Mouse (Mus musculus) heart, embryonic 13.5 days (tissue): ENCODE measurements around the gene Tns3. TPM values are rescaled to one million over a fixed set of nuclear protein-coding genes. Genes with fewer than 3 reads are reported as not detected.

Experiments
- ATAC-seq: fragments of 200-750 bp; cut with Nextera tagmentation; 2 replicates; pipeline ENCODE4 v1.8.0; 2017; ENCODE audit warnings: moderate TSS enrichment; ENCODE audit not compliant: insufficient number of reproducible peaks, low FRiP score, low TSS enrichment; ENCODE audit errors: extremely low read depth
- H3K27ac ChIP-seq: fragments of 300-500 bp; sonication (generic); replicated peaks from 2 replicates; pipeline ENCODE4 v1.5.1; 2015; ENCODE audit warnings: moderate library complexity, mild to moderate bottlenecking, inconsistent platforms
- H3K27me3 ChIP-seq: fragments of 300-500 bp; sonication (generic); replicated peaks from 2 replicates; pipeline ENCODE4 v1.6.1; 2015; ENCODE audit warnings: mild to moderate bottlenecking, inconsistent platforms
- H3K36me3 ChIP-seq: fragments of 300-500 bp; sonication (generic); 2 replicates; pipeline ENCODE4 v1.6.1; 2015; ENCODE audit warnings: mild to moderate bottlenecking, inconsistent platforms
- H3K4me1 ChIP-seq: fragments of 300-500 bp; sonication (generic); 2 replicates; pipeline ENCODE4 v1.6.1; 2015; ENCODE audit warnings: inconsistent platforms
- H3K4me2 ChIP-seq: fragments of 300-500 bp; sonication (generic); 2 replicates; pipeline ENCODE4 v1.6.1; 2015; ENCODE audit warnings: inconsistent platforms, mild to moderate bottlenecking, moderate library complexity
- H3K4me3 ChIP-seq: fragments of 300-500 bp; sonication (generic); 2 replicates; pipeline ENCODE4 v1.5.1; 2015; ENCODE audit warnings: moderate library complexity, mild to moderate bottlenecking, inconsistent platforms
- H3K9ac ChIP-seq: fragments of 300-500 bp; sonication (generic); 2 replicates; pipeline ENCODE4 v1.6.1; 2015; ENCODE audit warnings: inconsistent platforms, mild to moderate bottlenecking, moderate library complexity
- H3K9me3 ChIP-seq: fragments of 300-500 bp; sonication (generic); 2 replicates; pipeline ENCODE4 v1.6.1; 2016; ENCODE audit warnings: inconsistent platforms
- WGBS: fragments of 180-500 bp; shearing (Covaris S2); methylation state at CpG from one replicate; pipeline ENCODE4 v1.1.7; 2015; ENCODE audit warnings: mixed read lengths; 5-methylcytosine and 5-hydroxymethylcytosine counted together
- polyA plus RNA-seq: library from polyadenylated mRNA; unstranded; fragments of >200 nt; fragmentation: Nextera tagmentation; extraction: Ambion mirVana; gene quantifications from 2 replicates; pipeline ENCODE4 v1.2.1, GENCODE M21; 2015

Tns3 gene
- polyA plus RNA-seq, 1 experiment from 2014 or later, result 15.2 TPM

- Histone ChIP-seq H3K36me3 (peaks cover 86% of the 10 kb centered on the region), H3K4me1 (peaks cover 40% of the 10 kb centered on the region), H3K27me3 (no peaks in the 10 kb centered on the region), H3K9ac (no peak overlapping the region), H3K27ac (peak overlapping the region; percentile 76), H3K9me3 (no peaks in the 10 kb centered on the region), H3K4me2 (no peak overlapping the region), H3K4me3 (no peak overlapping the region)
- WGBS, result 63% methylated on average over 13 of the region's 13 CpGs
- ATAC-seq, result no peak
These were observed 219.4 kb downstream of the Tns3 start for GRCm38 (mm10) chr11:8444759-8445422.

GRCm38 (mm10) chr11:8443539-8444292, 220.6 kb downstream of the Tns3 start:
- Histone ChIP-seq H3K9me3 (no peaks in the 10 kb centered on the region), H3K4me1 (peaks cover 40% of the 10 kb centered on the region), H3K36me3 (peaks cover 86% of the 10 kb centered on the region), H3K27ac (peak overlapping the region; percentile 72), H3K27me3 (no peaks in the 10 kb centered on the region), H3K4me3 (no peak overlapping the region), H3K9ac (peak overlapping the region; percentile 6; the same call in 1 of the 2 replicates), H3K4me2 (0 out of 2 replicates have a peak overlapping the region, but pooled peaks have one; percentile 18)
- WGBS, result 50% methylated on average over 11 of the region's 11 CpGs
- ATAC-seq, result no peak

GRCm38 (mm10) chr11:8440706-8441105, 223.6 kb downstream of the Tns3 start:
- WGBS, result 84% methylated on average over 2 of the region's 2 CpGs

GRCm38 (mm10) chr11:8440221-8440620, 224.1 kb downstream of the Tns3 start:
- peaks cover 92% of the 10 kb centered on the region for H3K36me3 ChIP-seq
- H3K4me2 ChIP-seq, result no peak overlapping the region
- 85% methylated on average over 5 of the region's 5 CpGs for WGBS

More at GRCm38 (mm10) chr11:8440706-8441105, 223.6 kb downstream of the Tns3 start:
- Histone ChIP-seq H3K27me3 (no peaks in the 10 kb centered on the region), H3K9ac (no peak overlapping the region), H3K4me2 (no peak overlapping the region), H3K27ac (no peak overlapping the region), H3K4me1 (peaks cover 23% of the 10 kb centered on the region), H3K9me3 (no peaks in the 10 kb centered on the region), H3K4me3 (no peak overlapping the region), H3K36me3 (peaks cover 92% of the 10 kb centered on the region)
- ATAC-seq, result no peak

GRCm38 (mm10) chr11:8439035-8439434, 225.3 kb downstream of the Tns3 start:
- WGBS, result 84% methylated on average over 9 of the region's 9 CpGs
- Histone ChIP-seq H3K36me3 (peaks cover 95% of the 10 kb centered on the region), H3K9me3 (no peaks in the 10 kb centered on the region), H3K4me2 (no peak overlapping the region), H3K27ac (no peak overlapping the region), H3K9ac (no peak overlapping the region), H3K4me1 (peaks cover 9% of the 10 kb centered on the region), H3K27me3 (no peaks in the 10 kb centered on the region), H3K4me3 (no peak overlapping the region)
- ATAC-seq, result no peak

More at GRCm38 (mm10) chr11:8440221-8440620, 224.1 kb downstream of the Tns3 start:
- peaks cover 18% of the 10 kb centered on the region for H3K4me1 ChIP-seq
- no peaks in the 10 kb centered on the region for H3K9me3 ChIP-seq
- H3K27me3 ChIP-seq, result no peaks in the 10 kb centered on the region
- no peak for ATAC-seq
- H3K27ac ChIP-seq, result no peak overlapping the region
- no peak overlapping the region for H3K4me3 ChIP-seq
- no peak overlapping the region for H3K9ac ChIP-seq

GRCm38 (mm10) chr11:8438269-8438668, 226.1 kb downstream of the Tns3 start:
- ATAC-seq, result no peak
- Histone ChIP-seq H3K9ac (no peak overlapping the region), H3K4me2 (no peak overlapping the region), H3K36me3 (peaks cover 95% of the 10 kb centered on the region), H3K27me3 (no peaks in the 10 kb centered on the region), H3K4me3 (no peak overlapping the region), H3K4me1 (peaks cover under 1% of the 10 kb centered on the region), H3K27ac (no peak overlapping the region), H3K9me3 (no peaks in the 10 kb centered on the region)
- 87% methylated on average over 4 of the region's 4 CpGs for WGBS

GRCm38 (mm10) chr11:8435101-8435500, 229.2 kb downstream of the Tns3 start:
- no peak for ATAC-seq
- peaks cover 100% of the 10 kb centered on the region for H3K36me3 ChIP-seq

GRCm38 (mm10) chr11:8434366-8434765, 230.0 kb downstream of the Tns3 start:
- no peaks in the 10 kb centered on the region for H3K27me3 ChIP-seq
- 84% methylated on average over 6 of the region's 6 CpGs for WGBS
- H3K36me3 ChIP-seq, result peaks cover 100% of the 10 kb centered on the region
- ATAC-seq, result no peak
- H3K27ac ChIP-seq, result no peak overlapping the region
- H3K9me3 ChIP-seq, result peaks cover 7% of the 10 kb centered on the region; the same call in 1 of the 2 replicates
- H3K4me1 ChIP-seq, result no peaks in the 10 kb centered on the region
- no peak overlapping the region for H3K4me3 ChIP-seq
- H3K9ac ChIP-seq, result no peak overlapping the region
- no peak overlapping the region for H3K4me2 ChIP-seq

More at GRCm38 (mm10) chr11:8435101-8435500, 229.2 kb downstream of the Tns3 start:
- peaks cover 7% of the 10 kb centered on the region; the same call in 1 of the 2 replicates for H3K9me3 ChIP-seq
- H3K27me3 ChIP-seq, result no peaks in the 10 kb centered on the region
- no peak overlapping the region for H3K4me2 ChIP-seq
- 86% methylated on average over 6 of the region's 6 CpGs for WGBS
- no peaks in the 10 kb centered on the region for H3K4me1 ChIP-seq
- H3K9ac ChIP-seq, result no peak overlapping the region
- no peak overlapping the region for H3K27ac ChIP-seq
- no peak overlapping the region for H3K4me3 ChIP-seq

GRCm38 (mm10) chr11:8433443-8433842, 230.9 kb downstream of the Tns3 start:
- Histone ChIP-seq H3K4me2 (no peak overlapping the region), H3K9me3 (peaks cover 7% of the 10 kb centered on the region; the same call in 1 of the 2 replicates), H3K9ac (no peak overlapping the region), H3K27me3 (no peaks in the 10 kb centered on the region), H3K4me1 (no peaks in the 10 kb centered on the region), H3K4me3 (no peak overlapping the region), H3K36me3 (peaks cover 95% of the 10 kb centered on the region), H3K27ac (no peak overlapping the region)
- 82% methylated on average over 9 of the region's 9 CpGs for WGBS
- no peak for ATAC-seq

- ATAC-seq, result no peak
- H3K9me3 ChIP-seq, result peaks cover 7% of the 10 kb centered on the region; the same call in 1 of the 2 replicates
- H3K4me2 ChIP-seq, result no peak overlapping the region
- H3K27me3 ChIP-seq, result no peaks in the 10 kb centered on the region
- no peak overlapping the region for H3K4me3 ChIP-seq
- 74% methylated on average over 8 of the region's 8 CpGs for WGBS
- peaks cover 90% of the 10 kb centered on the region for H3K36me3 ChIP-seq
- no peak overlapping the region for H3K9ac ChIP-seq
- H3K4me1 ChIP-seq, result no peaks in the 10 kb centered on the region
- H3K27ac ChIP-seq, result no peak overlapping the region
These were observed 231.4 kb downstream of the Tns3 start for GRCm38 (mm10) chr11:8432941-8433340.

GRCm38 (mm10) chr11:8427660-8428059, 236.7 kb downstream of the Tns3 start:
- ATAC-seq, result no peak
- WGBS, result 86% methylated on average over 11 of the region's 11 CpGs
- no peaks in the 10 kb centered on the region for H3K27me3 ChIP-seq
- no peak overlapping the region for H3K4me3 ChIP-seq
- no peak overlapping the region for H3K27ac ChIP-seq
- no peak overlapping the region for H3K9ac ChIP-seq
- peaks cover 12% of the 10 kb centered on the region for H3K4me1 ChIP-seq
- no peak overlapping the region for H3K4me2 ChIP-seq
- peaks cover 7% of the 10 kb centered on the region; the same call in 1 of the 2 replicates for H3K9me3 ChIP-seq
- peaks cover 37% of the 10 kb centered on the region for H3K36me3 ChIP-seq
